ENCODE assay signal across 8 mouse cellular contexts in the genomic region with DNA sequence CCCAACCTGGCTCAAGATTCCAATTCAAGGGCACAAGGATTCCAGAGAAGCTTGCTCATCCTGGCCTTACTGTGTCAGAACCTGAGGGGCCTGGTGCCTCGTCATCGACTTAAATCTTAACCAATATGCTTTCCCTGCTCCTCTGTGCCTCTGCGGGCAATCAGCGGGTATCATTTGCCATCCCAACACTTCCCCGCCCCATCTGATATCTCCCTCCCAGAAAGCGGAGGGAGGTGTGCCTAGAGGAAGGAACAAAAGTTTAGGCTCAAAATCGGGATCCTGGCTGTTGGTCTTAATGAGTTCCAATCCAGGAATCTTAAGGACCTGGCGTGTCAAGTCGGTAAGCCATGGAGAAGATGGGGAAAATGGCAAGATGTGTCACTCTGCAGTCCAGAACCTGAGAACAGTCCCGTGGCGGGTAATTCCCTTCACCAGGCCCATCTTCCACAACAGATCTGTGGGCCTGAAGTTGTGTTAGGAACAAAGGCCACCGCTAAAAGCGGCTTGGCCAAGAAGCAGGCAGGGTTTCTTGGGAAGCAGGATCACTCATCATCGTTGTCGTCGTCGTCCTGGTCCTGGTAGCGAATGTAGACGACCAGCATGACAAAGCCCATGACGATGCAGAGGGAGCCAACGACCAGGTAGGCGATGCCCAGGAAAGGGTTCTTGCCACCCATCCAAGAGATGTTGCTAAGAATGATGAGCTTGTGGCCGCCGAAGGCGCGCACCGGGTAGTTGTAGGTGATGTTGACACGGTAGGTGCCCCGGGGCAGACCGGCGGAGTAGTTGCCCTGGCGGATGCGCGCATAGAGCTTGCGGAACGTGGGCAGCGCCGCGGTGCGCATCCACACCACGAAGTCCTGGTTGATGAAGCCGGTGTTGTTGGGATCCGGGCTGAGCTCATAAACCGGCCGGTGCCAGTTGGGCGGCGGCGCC. TPM values are rescaled to one million over a fixed set of nuclear protein-coding genes. Genes with fewer than 3 reads are reported as not detected.
DNase-seq lines count a peak whose midpoint lies in the region; ATAC-seq and TF ChIP-seq lines count a peak whose summit lies in the region.

No protein-coding gene starts in this region.

- peak overlapping the region; percentile 77 for H3K4me2 ChIP-seq in embryonic facial prominence, embryonic 13.5 days
- peak overlapping the region; percentile 45 for H3K4me2 ChIP-seq in neural tube, embryonic 11.5 days (ENCODE audit: low read depth)

- intact Hi-C loops in left cerebral cortex, adult 2 months (cut with DNase I): loop anchor here (10.0 kb wide), 1 partner anchor 700 kb away; no protein-coding TSS in a partner anchor
- intact Hi-C loops in left cerebral cortex, postnatal 36 days (cut with DNase I): no loop called here

- no peak for TF ChIP-seq CTCF in left cerebral cortex, adult 2 months (IDR thresholded peaks at IDR 0.05)

- DNase-seq in left cerebral cortex, adult 2 months (ENCODE audit: extremely low spot score in 1 of 2, low spot score in 2 of 2): no peak
- no peak for DNase-seq in left cerebral cortex, postnatal 36 days (ENCODE audit: low spot score in 2 of 2)
- peak; percentile 31 for DNase-seq in neural tube, embryonic 11.5 days (ENCODE audit: low spot score)
- no peak for DNase-seq in right cerebral cortex, postnatal 10 days (ENCODE audit: low spot score in 2 of 2)
- DNase-seq in retina, embryonic 14.5 days (ENCODE audit: low spot score): no peak

- ATAC-seq in embryonic facial prominence, embryonic 13.5 days (ENCODE audit: insufficient number of reproducible peaks, insufficient read depth, low FRiP score, low TSS enrichment, low read depth): no peak
- ATAC-seq in inflammation-experienced regulatory T-cells, adult 6 months: peak; percentile 29
- no peak; the same call in 1 of the 2 replicates for ATAC-seq in neural tube, embryonic 11.5 days (ENCODE audit: insufficient read depth, low FRiP score, low TSS enrichment)
- ATAC-seq in activated CD4-positive, CD25-positive, alpha-beta regulatory T cell, adult 4 months: no peak

- H3K27me3 ChIP-seq in embryonic facial prominence, embryonic 13.5 days: peaks cover 49% of the 10 kb centered on the region
- H3K27me3 ChIP-seq in neural tube, embryonic 11.5 days (ENCODE audit: control insufficient read depth, insufficient read depth, low read length): peaks cover 59% of the 10 kb centered on the region

- 12% methylated on average over 48 of the region's 48 CpGs for WGBS in embryonic facial prominence, embryonic 13.5 days
- WGBS in neural tube, embryonic 11.5 days: 16% methylated on average over 48 of the region's 48 CpGs

- H3K4me3 ChIP-seq in left cerebral cortex, adult 2 months: peak overlapping the region; percentile 33
- H3K4me3 ChIP-seq in embryonic facial prominence, embryonic 13.5 days: peak overlapping the region; percentile 63
- H3K4me3 ChIP-seq in neural tube, embryonic 11.5 days (ENCODE audit: low read depth, low read length): peak overlapping the region; percentile 37

- H3K9ac ChIP-seq in embryonic facial prominence, embryonic 13.5 days: peak overlapping the region; percentile 80
- H3K9ac ChIP-seq in neural tube, embryonic 11.5 days (ENCODE audit: low read length): peak overlapping the region; percentile 18; the same call in 1 of the 2 replicates

- H3K36me3 ChIP-seq in embryonic facial prominence, embryonic 13.5 days: no peaks in the 10 kb centered on the region
- H3K36me3 ChIP-seq in neural tube, embryonic 11.5 days (ENCODE audit: control insufficient read depth, insufficient read depth, low read length): no peaks in the 10 kb centered on the region

- H3K27ac ChIP-seq in left cerebral cortex, adult 2 months: no peak overlapping the region
- peak overlapping the region; percentile 71 for H3K27ac ChIP-seq in embryonic facial prominence, embryonic 13.5 days
- no peak overlapping the region for H3K27ac ChIP-seq in neural tube, embryonic 11.5 days (ENCODE audit: low read depth, low read length)

- H3K9me3 ChIP-seq in embryonic facial prominence, embryonic 13.5 days: no peaks in the 10 kb centered on the region
- H3K9me3 ChIP-seq in neural tube, embryonic 11.5 days (ENCODE audit: control insufficient read depth, low read length): no peaks in the 10 kb centered on the region

- H3K4me1 ChIP-seq in embryonic facial prominence, embryonic 13.5 days: peaks cover 42% of the 10 kb centered on the region
- H3K4me1 ChIP-seq in neural tube, embryonic 11.5 days (ENCODE audit: control insufficient read depth, insufficient read depth, low read length): 0 out of 2 replicates have a peak, but pooled peaks cover 2% of the 10 kb centered on the region

RNA-seq across cellular contexts. Expression of a gene that starts 1.2 kb away (rescaled TPM):
- total RNA-seq in left cerebral cortex, adult 2 months (2021): under 1 TPM in 1 of 2 experiments, not detected in 1; 0.11 TPM
- total RNA-seq in left cerebral cortex, postnatal 36 days (2021): under 1 TPM in 1 of 2 experiments, not detected in 1; 0.12 TPM
- 13.6 and 16.1 TPM in 2 replicates for polyA plus RNA-seq in embryonic facial prominence, embryonic 13.5 days (2015; fragmentation: Nextera tagmentation; extraction: Ambion mirVana)
- under 1 TPM in 2 of 3 experiments, not detected in 1; 0.15 to 0.18 TPM for polyA plus RNA-seq in inflammation-experienced regulatory T-cells, adult 6 months (2017; shearing (Covaris generic))
- polyA plus RNA-seq in neural tube, embryonic 11.5 days (2014; fragmentation: Nextera tagmentation; extraction: Ambion mirVana): 2.3 and 2.6 TPM in 2 replicates
- not detected for polyA plus RNA-seq in activated CD4-positive, CD25-positive, alpha-beta regulatory T cell, adult 4 months (2017; shearing (Covaris generic))

RNA-seq across cellular contexts. Expression of a gene that starts 39.6 kb away (rescaled TPM):
- total RNA-seq in left cerebral cortex, adult 2 months (2021): 1 to 10 TPM; 4.1 to 5.7 TPM
- 1 to 10 TPM; 4.6 to 6.0 TPM for total RNA-seq in left cerebral cortex, postnatal 36 days (2021)
- 13.0 and 13.3 TPM in 2 replicates for polyA plus RNA-seq in embryonic facial prominence, embryonic 13.5 days (2015; fragmentation: Nextera tagmentation; extraction: Ambion mirVana)
- 10 to 100 TPM; 70.6 to 96.5 (median 76.2) TPM for polyA plus RNA-seq in inflammation-experienced regulatory T-cells, adult 6 months (2017; shearing (Covaris generic))
- polyA plus RNA-seq in neural tube, embryonic 11.5 days (2014; fragmentation: Nextera tagmentation; extraction: Ambion mirVana): 11.0 and 11.7 TPM in 2 replicates
- 10 to 100 TPM; 80.9 to 82.1 TPM for polyA plus RNA-seq in activated CD4-positive, CD25-positive, alpha-beta regulatory T cell, adult 4 months (2017; shearing (Covaris generic))
